ENCODE assay signal across 27 mouse cellular contexts in genomic region chr2:73057589-73057988, GRCm38 (mm10).
A peak's percentile ranks its signal among the peaks of the same experiment; 100 is the strongest.
DNase-seq lines count a peak whose midpoint lies in the region; ATAC-seq and TF ChIP-seq lines count a peak whose summit lies in the region.
"Had no signal": no experiment of that assay in that cellular context is flagged by ENCODE, and none has a peak within 500 bp of the region (broad histone marks: within the 10 kb centered on the region; RNA-seq: fewer than 3 reads in every experiment).

No protein-coding gene starts in this region.

- 47% methylated on average over 2 of the region's 2 CpGs for WGBS in liver, embryonic 13.5 days (ENCODE audit: insufficient replicate concordance)
- 50% methylated on average over 2 of the region's 2 CpGs for WGBS in liver, embryonic 16.5 days (ENCODE audit: insufficient replicate concordance)
- WGBS in small intestine, adult 2 months = 95% methylated on average over 2 of the region's 2 CpGs

- DNase-seq in liver, embryonic 13.5 days = no peak
- DNase-seq in liver = no peak
- peak; percentile 36 for DNase-seq in MEL (ENCODE audit: low read depth, low spot score)
- no peak for DNase-seq in heart, postnatal 10 days
- no peak for DNase-seq in right cerebral cortex, postnatal 14 days
- DNase-seq: adrenal gland, postnatal 10 days; adrenal gland, postnatal 36 days; cerebellum, adult 11-12 months; cerebellum, adult 8-10 months; cerebellum, postnatal 10 days; cerebellum, postnatal 36 days; embryo, embryonic 11 days; gastrocnemius, postnatal 25 days; heart, adult 18-20 months; heart, postnatal 14 days; heart, postnatal 4 days had no signal

- ATAC-seq in liver, embryonic 13.5 days (ENCODE audit: low read depth) = peak; percentile 34; the same call in 1 of the 2 replicates
- ATAC-seq in liver, embryonic 16.5 days (ENCODE audit: low read depth) = no peak
- ATAC-seq: forebrain, embryonic 15.5 days; hindbrain, postnatal 0 days; Patski had no signal

- no peaks in the 10 kb centered on the region for H3K79me2 ChIP-seq in MEL (ENCODE audit: control insufficient read depth, insufficient read depth, low read length, poor library complexity)

- no peaks in the 10 kb centered on the region for H3K36me3 ChIP-seq in liver, embryonic 13.5 days
- peaks cover 0 to 11% of the 10 kb centered on the region in 2 experiments; a peak in 2 of 4 replicates for H3K36me3 ChIP-seq in MEL (ENCODE audit: control insufficient read depth in 1 of 2, insufficient read depth in 2 of 2, low read length in 2 of 2)
- H3K36me3 ChIP-seq in liver, embryonic 16.5 days (ENCODE audit: control insufficient read depth, insufficient read depth) = no peaks in the 10 kb centered on the region
- H3K36me3 ChIP-seq in small intestine, adult 2 months (ENCODE audit: control insufficient read depth, insufficient read depth, low read length) = no peaks in the 10 kb centered on the region
- H3K36me3 ChIP-seq: embryonic facial prominence, embryonic 10.5 days; embryonic facial prominence, embryonic 13.5 days; forebrain, embryonic 12.5 days; forebrain, embryonic 15.5 days; heart, embryonic 12.5 days; heart, embryonic 15.5 days had no signal

- TF ChIP-seq POLR2A in MEL (IDR thresholded peaks at IDR 0.05; ENCODE audit: control insufficient read depth in 1 of 2, insufficient read depth in 1 of 2, low read depth in 1 of 2, low read length in 2 of 2, poor library complexity in 1 of 2) = no peak
- TF ChIP-seq POLR2A in small intestine, adult 2 months (IDR thresholded peaks at IDR 0.05; ENCODE audit: low read depth, low read length) = no peak

- intact Hi-C loops in heart, postnatal 10 days (cut with DNase I) = no loop called here

- H3K27ac ChIP-seq in liver, embryonic 13.5 days = no peak overlapping the region
- H3K27ac ChIP-seq in MEL (ENCODE audit: control insufficient read depth, low read depth, low read length) = no peak overlapping the region
- H3K27ac ChIP-seq in liver, embryonic 16.5 days (ENCODE audit: low read length) = no peak overlapping the region
- peak overlapping the region; percentile 67 for H3K27ac ChIP-seq in small intestine, adult 2 months (ENCODE audit: insufficient read depth, low read depth, low read length)
- H3K27ac ChIP-seq: embryonic facial prominence, embryonic 10.5 days; embryonic facial prominence, embryonic 13.5 days; forebrain, embryonic 12.5 days; forebrain, embryonic 15.5 days; heart, embryonic 15.5 days; hindbrain, embryonic 14.5 days; hindbrain, postnatal 0 days had no signal

- no peaks in the 10 kb centered on the region for H3K9me3 ChIP-seq in liver, embryonic 13.5 days (replicated peaks)
- H3K9me3 ChIP-seq in MEL (replicated peaks; ENCODE audit: insufficient read depth, low read length) = no peaks in the 10 kb centered on the region
- no peaks in the 10 kb centered on the region for H3K9me3 ChIP-seq in liver, embryonic 16.5 days (replicated peaks; ENCODE audit: control insufficient read depth, low read length)
- H3K9me3 ChIP-seq: embryonic facial prominence, embryonic 13.5 days; forebrain, embryonic 12.5 days; forebrain, embryonic 15.5 days; heart, embryonic 15.5 days had no signal

- peaks cover 4% of the 10 kb centered on the region; the same call in 1 of the 2 replicates for H3K27me3 ChIP-seq in liver, embryonic 13.5 days
- no peaks in the 10 kb centered on the region for H3K27me3 ChIP-seq in MEL (ENCODE audit: control insufficient read depth in 1 of 2, insufficient read depth in 2 of 2, low read length in 2 of 2)
- no peaks in the 10 kb centered on the region for H3K27me3 ChIP-seq in liver, embryonic 16.5 days (ENCODE audit: control insufficient read depth, insufficient read depth, low read depth, low read length)
- no peaks in the 10 kb centered on the region for H3K27me3 ChIP-seq in small intestine, adult 2 months (ENCODE audit: control insufficient read depth, insufficient read depth, low read length)
- H3K27me3 ChIP-seq: embryonic facial prominence, embryonic 13.5 days; forebrain, embryonic 12.5 days; forebrain, embryonic 15.5 days; heart, embryonic 12.5 days; heart, embryonic 15.5 days; Patski had no signal

- peaks cover 31% of the 10 kb centered on the region for H3K4me1 ChIP-seq in liver, embryonic 13.5 days (replicated peaks)
- H3K4me1 ChIP-seq in MEL (ENCODE audit: control insufficient read depth in 1 of 2, insufficient read depth in 2 of 2, low read length in 2 of 2) = peaks cover 4 to 37% of the 10 kb centered on the region in 2 experiments
- peaks cover 21% of the 10 kb centered on the region for H3K4me1 ChIP-seq in liver, embryonic 16.5 days (ENCODE audit: control insufficient read depth, low read depth, low read length)
- H3K4me1 ChIP-seq in small intestine, adult 2 months (ENCODE audit: control insufficient read depth, insufficient read depth, insufficient read length, low read length) = peaks cover 19% of the 10 kb centered on the region
- H3K4me1 ChIP-seq: embryonic facial prominence, embryonic 13.5 days; forebrain, embryonic 12.5 days; forebrain, embryonic 15.5 days had no signal

- TF ChIP-seq RAD21 in MEL (IDR thresholded peaks at IDR 0.05; ENCODE audit: low read depth, low read length) = no peak

- TF ChIP-seq CTCF in MEL (IDR thresholded peaks at IDR 0.05 in 2 of 3, conservative IDR thresholded peaks at IDR 0.05 in 1 of 3; ENCODE audit: control insufficient read depth in 1 of 3, insufficient read depth in 1 of 3, low read depth in 2 of 3, low read length in 3 of 3, poor library complexity in 1 of 3, severe bottlenecking in 1 of 3) = no peak
- TF ChIP-seq CTCF in small intestine, adult 2 months (IDR thresholded peaks at IDR 0.05; ENCODE audit: extremely low read depth, insufficient read length, insufficient replicate concordance, low read depth, low read length) = no peak

- TF ChIP-seq EP300 in MEL (IDR thresholded peaks at IDR 0.05; ENCODE audit: low read depth in 1 of 2, low read length in 2 of 2) = peak in 1 of 2 experiments; percentile 23; a peak in 2 of 4 replicates

- no peak overlapping the region for H3K9ac ChIP-seq in liver, embryonic 13.5 days
- no peak overlapping the region for H3K9ac ChIP-seq in MEL (ENCODE audit: control insufficient read depth, low read depth, low read length, poor library complexity, severe bottlenecking)
- H3K9ac ChIP-seq in liver, embryonic 16.5 days (ENCODE audit: low read depth, low read length) = no peak overlapping the region
- H3K9ac ChIP-seq: embryonic facial prominence, embryonic 13.5 days; forebrain, embryonic 12.5 days; forebrain, embryonic 15.5 days; heart, embryonic 12.5 days; heart, embryonic 15.5 days; hindbrain, embryonic 14.5 days had no signal

- no peak overlapping the region for H3K4me3 ChIP-seq in liver, embryonic 13.5 days (replicated peaks)
- no peak overlapping the region for H3K4me3 ChIP-seq in MEL (ENCODE audit: control insufficient read depth in 1 of 2, insufficient read depth in 1 of 2, low read depth in 2 of 2, low read length in 2 of 2)
- no peak overlapping the region for H3K4me3 ChIP-seq in liver, embryonic 16.5 days (ENCODE audit: low read depth, low read length)
- no peak overlapping the region for H3K4me3 ChIP-seq in small intestine, adult 2 months (ENCODE audit: low read depth, low read length)
- H3K4me3 ChIP-seq: embryonic facial prominence, embryonic 10.5 days; embryonic facial prominence, embryonic 13.5 days; forebrain, embryonic 12.5 days; forebrain, embryonic 15.5 days; heart, embryonic 12.5 days; heart, embryonic 15.5 days had no signal

- H3K4me2 ChIP-seq in liver, embryonic 13.5 days = 0 out of 2 replicates have a peak overlapping the region, but pooled peaks have one; percentile 15
- 0 out of 2 replicates have a peak overlapping the region, but pooled peaks have one; percentile 26 for H3K4me2 ChIP-seq in liver, embryonic 16.5 days (ENCODE audit: low read depth, low read length)
- H3K4me2 ChIP-seq: embryonic facial prominence, embryonic 13.5 days; forebrain, embryonic 12.5 days; forebrain, embryonic 15.5 days; heart, embryonic 12.5 days; heart, embryonic 15.5 days; hindbrain, embryonic 14.5 days had no signal

TF ChIP-seq in MEL, 35 proteins besides CTCF, POLR2A, EP300 and RAD21:
- TF ChIP-seq ETS1 (IDR thresholded peaks at IDR 0.05; ENCODE audit: low read depth, low read length) (peak; percentile 55), TCF12 (IDR thresholded peaks at IDR 0.05; ENCODE audit: low read depth, low read length) (peak; percentile 55; the same call in 1 of the 2 replicates), ZKSCAN1 (IDR thresholded peaks at IDR 0.05; ENCODE audit: low read depth, low read length) (no peak), GATA1 (IDR thresholded peaks at IDR 0.05; ENCODE audit: low read depth, low read length) (peak; percentile 48), MYB (IDR thresholded peaks at IDR 0.05; ENCODE audit: low read depth, low read length) (no peak)
